Mouse (Mus musculus): ENCODE results near the gene E130114P18Rik. TPM values are rescaled to one million over a fixed set of nuclear protein-coding genes. Genes with fewer than 3 reads are reported as not detected.

The E130114P18Rik gene
- polyA plus RNA-seq, 1 experiment from 2014 or later, result 50.8 TPM

GRCm38 (mm10) chr4:97618668-97619373, 159.1 kb downstream of the E130114P18Rik start:
- H3K4me3 ChIP-seq (replicated peaks), result no peak overlapping the region

GRCm38 (mm10) chr4:97615031-97615430, 162.8 kb downstream of the E130114P18Rik start:
- H3K27ac ChIP-seq, result no peak overlapping the region
- H3K36me3 ChIP-seq (replicated peaks), result no peaks in the 10 kb centered on the region
- no peak overlapping the region for H3K9ac ChIP-seq
- no peak overlapping the region for H3K4me2 ChIP-seq
- no peaks in the 10 kb centered on the region for H3K9me3 ChIP-seq
- H3K4me1 ChIP-seq, result peaks cover 29% of the 10 kb centered on the region
- ATAC-seq (ENCODE audit: low FRiP score), result no peak
- H3K4me3 ChIP-seq (replicated peaks), result no peak overlapping the region
- WGBS, result 84% methylated on average over 3 of the region's 3 CpGs
- no peaks in the 10 kb centered on the region for H3K27me3 ChIP-seq

More at GRCm38 (mm10) chr4:97618668-97619373, 159.1 kb downstream of the E130114P18Rik start:
- H3K4me1 ChIP-seq, result peaks cover 13% of the 10 kb centered on the region
- no peaks in the 10 kb centered on the region for H3K9me3 ChIP-seq
- peak; percentile 82 for ATAC-seq (ENCODE audit: low FRiP score)
- H3K36me3 ChIP-seq (replicated peaks), result no peaks in the 10 kb centered on the region
- 50% methylated on average over 15 of the region's 15 CpGs for WGBS
- peak overlapping the region; percentile 29; the same call in 1 of the 2 replicates for H3K9ac ChIP-seq
- H3K27ac ChIP-seq, result peak overlapping the region; percentile 77
- peak overlapping the region; percentile 26 for H3K4me2 ChIP-seq
- H3K27me3 ChIP-seq, result no peaks in the 10 kb centered on the region

GRCm38 (mm10) chr4:97611251-97611847, 166.5 kb downstream of the E130114P18Rik start:
- H3K27ac ChIP-seq, result peak overlapping the region; percentile 83
- H3K9ac ChIP-seq, result no peak overlapping the region
- 65% methylated on average over 11 of the region's 11 CpGs for WGBS
- no peaks in the 10 kb centered on the region for H3K27me3 ChIP-seq
- no peak overlapping the region for H3K4me3 ChIP-seq (replicated peaks)
- H3K9me3 ChIP-seq, result no peaks in the 10 kb centered on the region
- no peaks in the 10 kb centered on the region for H3K36me3 ChIP-seq (replicated peaks)
- ATAC-seq (ENCODE audit: low FRiP score), result peak; percentile 59; the same call in 1 of the 2 replicates
- peaks cover 48% of the 10 kb centered on the region for H3K4me1 ChIP-seq
- no peak overlapping the region for H3K4me2 ChIP-seq

GRCm38 (mm10) chr4:97609831-97610727, 167.8 kb downstream of the E130114P18Rik start:
- no peak overlapping the region for H3K4me3 ChIP-seq (replicated peaks)
- no peak overlapping the region for H3K9ac ChIP-seq
- WGBS, result 11% methylated on average over 10 of the region's 10 CpGs
- H3K4me1 ChIP-seq, result peaks cover 48% of the 10 kb centered on the region
- no peaks in the 10 kb centered on the region for H3K9me3 ChIP-seq
- peak; percentile 72; the same call in 1 of the 2 replicates for ATAC-seq (ENCODE audit: low FRiP score)
- H3K27ac ChIP-seq, result peak overlapping the region; percentile 83
- peak overlapping the region; percentile 23; the same call in 1 of the 2 replicates for H3K4me2 ChIP-seq
- 0 out of 2 replicates have a peak, but pooled peaks cover 2% of the 10 kb centered on the region for H3K27me3 ChIP-seq
- no peaks in the 10 kb centered on the region for H3K36me3 ChIP-seq (replicated peaks)

- WGBS, result 76% methylated on average over 4 of the region's 4 CpGs
- no peak overlapping the region for H3K9ac ChIP-seq
- ATAC-seq (ENCODE audit: low FRiP score), result no peak
- H3K36me3 ChIP-seq (replicated peaks), result no peaks in the 10 kb centered on the region
- peaks cover 48% of the 10 kb centered on the region for H3K4me1 ChIP-seq
- H3K4me2 ChIP-seq, result peak overlapping the region; percentile 23; the same call in 1 of the 2 replicates
- no peak overlapping the region for H3K4me3 ChIP-seq (replicated peaks)
- 0 out of 2 replicates have a peak, but pooled peaks cover 2% of the 10 kb centered on the region for H3K27me3 ChIP-seq
- H3K27ac ChIP-seq, result peak overlapping the region; percentile 83
- H3K9me3 ChIP-seq, result no peaks in the 10 kb centered on the region
Observed at GRCm38 (mm10) chr4:97609329-97609728, 168.5 kb downstream of the E130114P18Rik start.

GRCm38 (mm10) chr4:97608728-97609127, 169.2 kb downstream of the E130114P18Rik start:
- ATAC-seq (ENCODE audit: low FRiP score), result no peak
- H3K9me3 ChIP-seq, result no peaks in the 10 kb centered on the region
- peaks cover 48% of the 10 kb centered on the region for H3K4me1 ChIP-seq
- 0 out of 2 replicates have a peak, but pooled peaks cover 2% of the 10 kb centered on the region for H3K27me3 ChIP-seq
- peak overlapping the region; percentile 83 for H3K27ac ChIP-seq
- H3K4me3 ChIP-seq (replicated peaks), result no peak overlapping the region
- H3K4me2 ChIP-seq, result no peak overlapping the region
- no peaks in the 10 kb centered on the region for H3K36me3 ChIP-seq (replicated peaks)
- H3K9ac ChIP-seq, result no peak overlapping the region
- WGBS, result 36% methylated on average over 8 of the region's 8 CpGs

GRCm38 (mm10) chr4:97608134-97608533, 169.7 kb downstream of the E130114P18Rik start:
- H3K36me3 ChIP-seq (replicated peaks), result no peaks in the 10 kb centered on the region
- 0 out of 2 replicates have a peak, but pooled peaks cover 2% of the 10 kb centered on the region for H3K27me3 ChIP-seq
- no peak for ATAC-seq (ENCODE audit: low FRiP score)
- 18% methylated on average over 3 of the region's 3 CpGs for WGBS
- no peaks in the 10 kb centered on the region for H3K9me3 ChIP-seq
- H3K4me1 ChIP-seq, result peaks cover 48% of the 10 kb centered on the region
- H3K4me3 ChIP-seq (replicated peaks), result no peak overlapping the region
- peak overlapping the region; percentile 83 for H3K27ac ChIP-seq
- no peak overlapping the region for H3K9ac ChIP-seq
- no peak overlapping the region for H3K4me2 ChIP-seq

- WGBS, result 69% methylated on average over 1 of the region's 1 CpGs
- Histone ChIP-seq H3K36me3 (replicated peaks) (no peaks in the 10 kb centered on the region), H3K4me1 (peaks cover 48% of the 10 kb centered on the region), H3K9ac (no peak overlapping the region), H3K4me3 (replicated peaks) (no peak overlapping the region), H3K4me2 (no peak overlapping the region), H3K27ac (no peak overlapping the region; the same call in 1 of the 2 replicates), H3K9me3 (no peaks in the 10 kb centered on the region), H3K27me3 (0 out of 2 replicates have a peak, but pooled peaks cover 2% of the 10 kb centered on the region)
- ATAC-seq (ENCODE audit: low FRiP score), result no peak
Observed at GRCm38 (mm10) chr4:97607169-97607568, 170.7 kb downstream of the E130114P18Rik start.

GRCm38 (mm10) chr4:97606524-97606923, 171.4 kb downstream of the E130114P18Rik start:
- Histone ChIP-seq H3K27ac (no peak overlapping the region), H3K4me2 (no peak overlapping the region), H3K9me3 (no peaks in the 10 kb centered on the region), H3K27me3 (0 out of 2 replicates have a peak, but pooled peaks cover 2% of the 10 kb centered on the region), H3K4me3 (replicated peaks) (no peak overlapping the region), H3K4me1 (peaks cover 47% of the 10 kb centered on the region), H3K36me3 (replicated peaks) (no peaks in the 10 kb centered on the region), H3K9ac (no peak overlapping the region)
- no peak for ATAC-seq (ENCODE audit: low FRiP score)
- WGBS, result 70% methylated on average over 8 of the region's 8 CpGs

GRCm38 (mm10) chr4:97602579-97602978, 175.3 kb downstream of the E130114P18Rik start:
- H3K4me3 ChIP-seq (replicated peaks), result no peak overlapping the region
- peak; percentile 40; the same call in 1 of the 2 replicates for ATAC-seq (ENCODE audit: low FRiP score)
- H3K9me3 ChIP-seq, result no peaks in the 10 kb centered on the region
- no peak overlapping the region for H3K4me2 ChIP-seq
- H3K27ac ChIP-seq, result no peak overlapping the region
- H3K36me3 ChIP-seq (replicated peaks), result no peaks in the 10 kb centered on the region
- 0 out of 2 replicates have a peak, but pooled peaks cover 2% of the 10 kb centered on the region for H3K27me3 ChIP-seq
- WGBS, result 73% methylated on average over 4 of the region's 4 CpGs
- peaks cover 15% of the 10 kb centered on the region for H3K4me1 ChIP-seq
- no peak overlapping the region for H3K9ac ChIP-seq

GRCm38 (mm10) chr4:97600875-97601835, 176.7 kb downstream of the E130114P18Rik start:
- no peak overlapping the region for H3K4me2 ChIP-seq
- peak; percentile 60; the same call in 1 of the 2 replicates for ATAC-seq (ENCODE audit: low FRiP score)
- H3K4me1 ChIP-seq, result peaks cover 7% of the 10 kb centered on the region
- H3K27ac ChIP-seq, result peak overlapping the region; percentile 75
- H3K36me3 ChIP-seq (replicated peaks), result no peaks in the 10 kb centered on the region
- 52% methylated on average over 8 of the region's 8 CpGs for WGBS
- H3K27me3 ChIP-seq, result 0 out of 2 replicates have a peak, but pooled peaks cover 2% of the 10 kb centered on the region
- no peaks in the 10 kb centered on the region for H3K9me3 ChIP-seq
- H3K4me3 ChIP-seq (replicated peaks), result no peak overlapping the region
- no peak overlapping the region for H3K9ac ChIP-seq

All from forebrain, embryonic 12.5 days (tissue).